Mouse (Mus musculus) G1E-ER4 (cell line): ENCODE results near the gene Tmed6. TPM values are rescaled to one million over a fixed set of nuclear protein-coding genes. Genes with fewer than 3 reads are reported as not detected.

Experiments
- GATA1 ChIP-seq: IDR thresholded peaks from one replicate; pipeline ENCODE4 v1.8.0; 2012; ENCODE audit warnings: low read length, inconsistent platforms
- polyA plus RNA-seq: library from polyadenylated mRNA; stranded (reverse); fragments of >175 nt; gene quantifications from 2 replicates; pipeline ENCODE4 v1.2.3, GENCODE M21; 2012

Gene Tmed6
- polyA plus RNA-seq, 1 experiment: not detected

- no peak for TF ChIP-seq GATA1
Observed at GRCm38 (mm10) chr8:107088526-107089063, 23.2 kb upstream of the Tmed6 start.

- no peak for TF ChIP-seq GATA1
Observed at GRCm38 (mm10) chr8:107086018-107086417, 20.6 kb upstream of the Tmed6 start.

GRCm38 (mm10) chr8:107085358-107085757 is 19.9 kb upstream of the Tmed6 start:
- no peak for TF ChIP-seq GATA1

- no peak for TF ChIP-seq GATA1
Observed at GRCm38 (mm10) chr8:107076239-107076888, 10.9 kb upstream of the Tmed6 start.

GRCm38 (mm10) chr8:107074128-107074527 is 8.7 kb upstream of the Tmed6 start:
- no peak for TF ChIP-seq GATA1

- no peak for TF ChIP-seq GATA1
Observed at GRCm38 (mm10) chr8:107073706-107074105, 8.3 kb upstream of the Tmed6 start.

- no peak for TF ChIP-seq GATA1
Observed at GRCm38 (mm10) chr8:107062613-107063012, 2.8 kb downstream of the Tmed6 start.

- TF ChIP-seq GATA1: no peak
Observed at GRCm38 (mm10) chr8:107056973-107057369, 8.5 kb downstream of the Tmed6 start.

GRCm38 (mm10) chr8:107056076-107056972 is 9.1 kb downstream of the Tmed6 start, which contains the start of the genes Cog8 and Nip7:
Gene Cog8, minus strand, starts transcription at chr8:107056689.
Gene Nip7, plus strand, starts transcription at chr8:107056877.
- no peak for TF ChIP-seq GATA1

GRCm38 (mm10) chr8:107052046-107052445 is 13.4 kb downstream of the Tmed6 start:
- no peak for TF ChIP-seq GATA1

- TF ChIP-seq GATA1: no peak
Observed at GRCm38 (mm10) chr8:107049480-107049879, 16.0 kb downstream of the Tmed6 start.

GRCm38 (mm10) chr8:107048061-107048941 is 17.1 kb downstream of the Tmed6 start, which contains the start of gene Pdf:
Gene Pdf, minus strand, starts transcription at chr8:107048614.
- TF ChIP-seq GATA1: no peak

GRCm38 (mm10) chr8:107046976-107047375 is 18.5 kb downstream of the Tmed6 start:
- TF ChIP-seq GATA1: no peak

- no peak for TF ChIP-seq GATA1
Observed at GRCm38 (mm10) chr8:107045478-107045877, 20.0 kb downstream of the Tmed6 start.

GRCm38 (mm10) chr8:107040632-107041031 is 24.8 kb downstream of the Tmed6 start:
- TF ChIP-seq GATA1: no peak
